Mouse (Mus musculus) CD4-positive, CD25-positive, alpha-beta regulatory T cell (primary cell): Measurements from ENCODE around the gene Wasf1. TPM values are rescaled to one million over a fixed set of nuclear protein-coding genes. Genes with fewer than 3 reads are reported as not detected.

Source experiments
- polyA plus RNA-seq: library from polyadenylated mRNA; unstranded; fragments of 100-300 nt; shearing (Covaris generic); gene quantifications from one replicate; pipeline ENCODE4 v1.2.1, GENCODE M21; 2017

Wasf1 gene
- polyA plus RNA-seq = 0.07 TPM

DNA sequence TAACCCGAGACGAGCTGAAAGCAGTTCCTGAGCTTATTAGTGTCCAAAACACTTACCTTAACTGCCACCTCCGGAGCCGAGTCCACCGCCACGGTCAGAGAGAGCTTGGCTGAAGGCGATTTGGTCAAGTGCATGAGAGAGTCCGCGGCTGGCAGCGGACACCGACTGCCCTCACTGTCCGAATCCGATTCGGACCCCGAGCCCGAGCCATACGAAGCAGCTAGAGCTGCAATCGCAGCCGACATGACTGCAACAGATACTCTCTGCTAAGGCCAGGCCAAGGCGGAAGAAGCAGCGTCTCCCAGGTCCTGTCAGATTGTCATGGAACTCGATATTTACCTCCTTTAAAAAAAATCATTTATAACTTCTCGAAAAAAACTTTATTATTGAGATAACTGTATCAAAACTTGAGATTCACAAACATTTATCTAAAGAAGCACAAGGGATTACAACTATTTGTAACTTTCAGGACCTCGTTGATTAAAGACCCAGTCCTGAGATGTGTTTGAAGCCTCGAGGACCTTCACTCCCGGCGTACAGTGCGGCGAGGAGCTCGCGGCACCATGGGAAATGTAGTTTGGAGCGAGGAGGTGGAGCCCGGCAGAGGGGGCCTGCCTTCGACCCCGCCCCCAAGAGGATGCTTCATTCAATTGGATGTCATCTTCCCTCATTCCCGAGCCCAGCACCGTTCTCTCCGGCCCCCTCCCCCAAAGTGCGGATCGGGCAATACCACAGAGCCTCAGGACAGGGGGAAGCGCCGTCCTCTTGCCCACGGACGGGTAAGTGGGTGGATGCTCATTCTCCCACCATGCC is at the start of gene Wasf1, which contains the start of gene Cdc40:
Gene Wasf1, plus strand, starts transcription at position 645 of the 813 bp plus-strand sequence.
Gene Cdc40, minus strand, starts transcription at position 481 of the 813 bp plus-strand sequence.

Other genes with a start within 250 kb of the Wasf1 start
- gene Mettl24, start 200.2 kb upstream of the Wasf1 start, polyA plus RNA-seq = not detected
- 55.4 TPM for gene Cdc40, start 164 bp upstream of the Wasf1 start, polyA plus RNA-seq
- not detected for gene Gpr6, start 188.8 kb downstream of the Wasf1 start, polyA plus RNA-seq